In genomic region chrX:71493279-71493656, GRCm38 (mm10) we compare ENCODE assay signal across 8 mouse cellular contexts. TPM values are rescaled to one million over a fixed set of nuclear protein-coding genes. Genes with fewer than 3 reads are reported as not detected.
DNase-seq lines count a peak whose midpoint lies in the region; ATAC-seq and TF ChIP-seq lines count a peak whose summit lies in the region.

No protein-coding gene starts in this region.

- H3K4me3 ChIP-seq in embryonic facial prominence, embryonic 10.5 days: peak overlapping the region; percentile 65
- peak overlapping the region; percentile 65 for H3K4me3 ChIP-seq in heart, embryonic 10.5 days
- peak overlapping the region; percentile 62 for H3K4me3 ChIP-seq in kidney, embryonic 16.5 days (ENCODE audit: low read length)
- peak overlapping the region; percentile 100 for H3K4me3 ChIP-seq in liver, adult 2 months (ENCODE audit: insufficient read depth, low read depth, low read length)
- peak overlapping the region; percentile 51 for H3K4me3 ChIP-seq in midbrain, embryonic 16.5 days (ENCODE audit: low read depth, low read length)
- H3K4me3 ChIP-seq in thymus, adult 2 months (ENCODE audit: control insufficient read depth, insufficient read depth, low read length): peak overlapping the region; percentile 90

- 22% methylated on average over 9 of the region's 9 CpGs for WGBS in embryonic facial prominence, embryonic 10.5 days
- 24% methylated on average over 9 of the region's 9 CpGs for whole genome bisulfite sequencing in heart, embryonic 10.5 days
- 23% methylated on average over 9 of the region's 9 CpGs for WGBS in kidney, embryonic 16.5 days
- 0% methylated on average over 9 of the region's 9 CpGs for WGBS in liver, adult 2 months
- 17% methylated on average over 9 of the region's 9 CpGs for WGBS in midbrain, embryonic 16.5 days
- 11% methylated on average over 9 of the region's 9 CpGs for WGBS in thymus, adult 2 months

- peak overlapping the region; percentile 74 for H3K9ac ChIP-seq in kidney, embryonic 16.5 days (replicated peaks; ENCODE audit: low read length)
- H3K9ac ChIP-seq in liver, adult 2 months (ENCODE audit: low read depth, low read length): peak overlapping the region; percentile 98
- peak overlapping the region; percentile 64 for H3K9ac ChIP-seq in midbrain, embryonic 16.5 days (ENCODE audit: low read depth, low read length)

- no peaks in the 10 kb centered on the region for H3K9me3 ChIP-seq in embryonic facial prominence, embryonic 10.5 days
- no peaks in the 10 kb centered on the region for H3K9me3 ChIP-seq in heart, embryonic 10.5 days
- H3K9me3 ChIP-seq in kidney, embryonic 16.5 days (ENCODE audit: low read length): no peaks in the 10 kb centered on the region
- H3K9me3 ChIP-seq in midbrain, embryonic 16.5 days (replicated peaks; ENCODE audit: control insufficient read depth, low read length, poor library complexity, severe bottlenecking): no peaks in the 10 kb centered on the region

- peak; percentile 32 for ATAC-seq in kidney, embryonic 16.5 days (ENCODE audit: low FRiP score, low TSS enrichment)
- ATAC-seq in midbrain, embryonic 16.5 days: peak; percentile 64

- H3K4me2 ChIP-seq in kidney, embryonic 16.5 days (replicated peaks; ENCODE audit: low read depth, low read length): peak overlapping the region; percentile 63
- H3K4me2 ChIP-seq in midbrain, embryonic 16.5 days (ENCODE audit: low read length): peak overlapping the region; percentile 72

- DNase-seq in ovary, postnatal 14 days (ENCODE audit: low spot score): peak; percentile 10
- DNase-seq in ovary, postnatal 10 days (ENCODE audit: low spot score): no peak
- DNase-seq in embryonic facial prominence, embryonic 10.5 days (ENCODE audit: low spot score): peak; percentile 45
- DNase-seq in heart, embryonic 10.5 days (ENCODE audit: low spot score): no peak
- no peak for DNase-seq in liver, adult 2 months (ENCODE audit: extremely low read depth, low read depth, low spot score)
- DNase-seq in thymus, adult 2 months: peak; percentile 7

- no peaks in the 10 kb centered on the region for H3K36me3 ChIP-seq in embryonic facial prominence, embryonic 10.5 days (replicated peaks)
- H3K36me3 ChIP-seq in heart, embryonic 10.5 days: no peaks in the 10 kb centered on the region
- H3K36me3 ChIP-seq in kidney, embryonic 16.5 days (ENCODE audit: insufficient read depth, low read length): no peaks in the 10 kb centered on the region
- H3K36me3 ChIP-seq in liver, adult 2 months (ENCODE audit: control insufficient read depth, insufficient read depth, low read length): no peaks in the 10 kb centered on the region
- no peaks in the 10 kb centered on the region for H3K36me3 ChIP-seq in midbrain, embryonic 16.5 days (ENCODE audit: control insufficient read depth, insufficient read depth, low read length)
- no peaks in the 10 kb centered on the region for H3K36me3 ChIP-seq in thymus, adult 2 months (ENCODE audit: control insufficient read depth, insufficient read depth, low read length)

- TF ChIP-seq CTCF in liver, adult 2 months (IDR thresholded peaks at IDR 0.05; ENCODE audit: low read depth, low read length): no peak
- TF ChIP-seq CTCF in thymus, adult 2 months (IDR thresholded peaks at IDR 0.05; ENCODE audit: borderline replicate concordance, control insufficient read depth, extremely low read depth, insufficient read depth, low read length, poor library complexity): no peak

- no peak for TF ChIP-seq POLR2A in liver, adult 2 months (IDR thresholded peaks at IDR 0.05; ENCODE audit: extremely low read depth, insufficient read depth, low read length)
- no peak for TF ChIP-seq POLR2A in thymus, adult 2 months (IDR thresholded peaks at IDR 0.05; ENCODE audit: control insufficient read depth, extremely low read depth, insufficient read depth, low read length, poor library complexity)

- H3K27me3 ChIP-seq in embryonic facial prominence, embryonic 10.5 days (replicated peaks; ENCODE audit: low read depth, poor library complexity, severe bottlenecking): peaks cover 24% of the 10 kb centered on the region; the same call in 1 of the 2 replicates
- peaks cover 23% of the 10 kb centered on the region; the same call in 1 of the 2 replicates for H3K27me3 ChIP-seq in heart, embryonic 10.5 days (ENCODE audit: insufficient read depth, poor library complexity, severe bottlenecking)
- peaks cover 5% of the 10 kb centered on the region; the same call in 1 of the 2 replicates for H3K27me3 ChIP-seq in kidney, embryonic 16.5 days (ENCODE audit: insufficient read depth, low read length)
- no peaks in the 10 kb centered on the region for H3K27me3 ChIP-seq in liver, adult 2 months (ENCODE audit: control insufficient read depth, insufficient read depth, low read length)
- H3K27me3 ChIP-seq in midbrain, embryonic 16.5 days (ENCODE audit: control insufficient read depth, insufficient read depth, low read depth, low read length): no peaks in the 10 kb centered on the region
- H3K27me3 ChIP-seq in thymus, adult 2 months (ENCODE audit: control insufficient read depth, insufficient read depth, low read length): no peaks in the 10 kb centered on the region

- peaks cover 9% of the 10 kb centered on the region for H3K4me1 ChIP-seq in embryonic facial prominence, embryonic 10.5 days
- H3K4me1 ChIP-seq in heart, embryonic 10.5 days: no peaks in the 10 kb centered on the region
- H3K4me1 ChIP-seq in kidney, embryonic 16.5 days (ENCODE audit: insufficient read depth, low read length): peaks cover 7% of the 10 kb centered on the region; the same call in 1 of the 2 replicates
- H3K4me1 ChIP-seq in liver, adult 2 months (ENCODE audit: control insufficient read depth, insufficient read depth, low read length): no peaks in the 10 kb centered on the region
- peaks cover 17% of the 10 kb centered on the region for H3K4me1 ChIP-seq in midbrain, embryonic 16.5 days (ENCODE audit: control insufficient read depth, insufficient read depth, low read length)
- H3K4me1 ChIP-seq in thymus, adult 2 months (replicated peaks; ENCODE audit: control insufficient read depth, insufficient read depth, low read length): peaks cover 11% of the 10 kb centered on the region

- peaks cover 6% of the 10 kb centered on the region; the same call in 1 of the 2 replicates for H3K79me2 ChIP-seq in liver, adult 2 months (ENCODE audit: control insufficient read depth, insufficient read depth, low read length)

- peak overlapping the region; percentile 92 for H3K27ac ChIP-seq in embryonic facial prominence, embryonic 10.5 days (replicated peaks)
- peak overlapping the region; percentile 92 for H3K27ac ChIP-seq in heart, embryonic 10.5 days
- H3K27ac ChIP-seq in kidney, embryonic 16.5 days (ENCODE audit: low read length): peak overlapping the region; percentile 92
- H3K27ac ChIP-seq in liver, adult 2 months (replicated peaks; ENCODE audit: insufficient read depth, low read depth, low read length): peak overlapping the region; percentile 98
- H3K27ac ChIP-seq in midbrain, embryonic 16.5 days (ENCODE audit: low read length): peak overlapping the region; percentile 91
- H3K27ac ChIP-seq in thymus, adult 2 months (ENCODE audit: control insufficient read depth, insufficient read depth, low read length): no peak overlapping the region

RNA-seq across cellular contexts. Expression of gene Cd99l2, which starts 0.6 kb away (rescaled TPM):
- 18.9 and 19.3 TPM in 2 replicates for polyA plus RNA-seq in embryonic facial prominence, embryonic 10.5 days (2016; fragmentation: Nextera tagmentation; extraction: Ambion mirVana)
- polyA plus RNA-seq in heart, embryonic 10.5 days (2016; fragmentation: Nextera tagmentation; extraction: Ambion mirVana): 23.9 and 28.8 TPM in 2 replicates
- polyA plus RNA-seq in kidney, embryonic 16.5 days (2015; fragmentation: Nextera tagmentation; extraction: Ambion mirVana): 35.9 and 36.1 TPM in 2 replicates
- 18.2 and 20.4 TPM in 2 replicates for total RNA-seq in liver, adult 2 months (2014; rRNA removed)
- 10.0 and 10.3 TPM in 2 replicates for polyA plus RNA-seq in liver, adult 2 months (2012; rRNA removed)
- 86.5 and 88.7 TPM in 2 replicates for polyA plus RNA-seq in midbrain, embryonic 16.5 days (2015; fragmentation: Nextera tagmentation; extraction: Ambion mirVana)
- 11.4 and 13.8 TPM in 2 replicates for polyA plus RNA-seq in thymus, adult 2 months (2012; rRNA removed)

Comparison
In these comparisons a context has a peak if more than half of its experiments do, and no peak if none do; other contexts are left out.
1. DNase-seq: peak in ovary, postnatal 14 days (single experiment), embryonic facial prominence, embryonic 10.5 days (single experiment) and thymus, adult 2 months (single experiment); none in ovary, postnatal 10 days (single experiment), heart, embryonic 10.5 days (single experiment) and liver, adult 2 months (single experiment).
2. Peak in every context shown above with its lines, with median percentiles within 50 percentile points of each other: H3K4me3 ChIP-seq and H3K9ac ChIP-seq.